Mouse (Mus musculus) kidney, postnatal 0 days (tissue): ENCODE data around the gene Cntn2. TPM values are rescaled to one million over a fixed set of nuclear protein-coding genes. Genes with fewer than 3 reads are reported as not detected.
A peak's percentile ranks its signal among the peaks of the same experiment; 100 is the strongest.

Experiments used
- ATAC-seq: fragments of 200-750 bp; cut with Nextera tagmentation; replicated peaks from 2 replicates; pipeline ENCODE4 v1.8.0; 2017; ENCODE audit warnings: low read depth, moderate number of reproducible peaks, moderate TSS enrichment, moderate library complexity; ENCODE audit not compliant: low FRiP score
- DNase-seq: peaks from one replicate; pipeline ENCODE4 v3.0.0-alpha.2; 2016; ENCODE audit warnings: low spot score
- H3K27ac ChIP-seq: fragments of 300-500 bp; sonication (generic); 2 replicates; pipeline ENCODE4 v1.5.1; 2014; ENCODE audit warnings: mild to moderate bottlenecking
- H3K27me3 ChIP-seq: fragments of 300-500 bp; sonication (generic); 2 replicates; pipeline ENCODE4 v1.6.1; 2014; ENCODE audit warnings: low read length, mixed read lengths; ENCODE audit not compliant: insufficient read depth
- H3K36me3 ChIP-seq: fragments of 300-500 bp; sonication (generic); 2 replicates; pipeline ENCODE4 v1.6.1; 2014; ENCODE audit warnings: low read length, mixed read lengths; ENCODE audit not compliant: insufficient read depth
- H3K4me1 ChIP-seq: fragments of 300-500 bp; sonication (generic); replicated peaks from 2 replicates; pipeline ENCODE4 v1.6.1; 2014; ENCODE audit warnings: antibody characterized with exemption, low read length, mixed read lengths; ENCODE audit not compliant: insufficient read depth
- H3K4me2 ChIP-seq: fragments of 300-500 bp; sonication (generic); 2 replicates; pipeline ENCODE4 v1.6.1; 2014; ENCODE audit warnings: mild to moderate bottlenecking, low read length, moderate library complexity, mixed read lengths
- H3K4me3 ChIP-seq: fragments of 300-500 bp; sonication (generic); replicated peaks from 2 replicates; pipeline ENCODE4 v1.5.1; 2014; ENCODE audit warnings: low read depth, low read length
- H3K9ac ChIP-seq: fragments of 300-500 bp; sonication (generic); 2 replicates; pipeline ENCODE4 v1.6.1; 2014; ENCODE audit warnings: low read depth, low read length
- H3K9me3 ChIP-seq: fragments of 300-500 bp; sonication (generic); replicated peaks from 2 replicates; pipeline ENCODE4 v1.6.1; 2016; ENCODE audit warnings: low read length, inconsistent platforms, mixed read lengths
- CTCF ChIP-seq: IDR thresholded peaks from 2 replicates; pipeline ENCODE4 v1.5.1; 2016; ENCODE audit warnings: antibody characterized with exemption, low read depth, mild to moderate bottlenecking, moderate library complexity
- WGBS: fragments of 180-500 bp; shearing (Covaris S2); extraction: QIAGEN DNeasy Blood & Tissue Kit; methylation state at CpG from one replicate; pipeline ENCODE4 v1.1.7; 2014; 5-methylcytosine and 5-hydroxymethylcytosine counted together
- polyA plus RNA-seq: library from polyadenylated mRNA; unstranded; fragments of >200 nt; fragmentation: Nextera tagmentation; extraction: Ambion mirVana; gene quantifications from 2 replicates; pipeline ENCODE4 v1.2.1, GENCODE M21; 2015

Gene Cntn2
- polyA plus RNA-seq, 1 experiment from 2014 or later: 0.13 TPM

- no peaks in the 10 kb centered on the region for H3K27me3 ChIP-seq
- H3K36me3 ChIP-seq: no peaks in the 10 kb centered on the region
- no peak overlapping the region for H3K27ac ChIP-seq
- H3K4me3 ChIP-seq: no peak overlapping the region
- H3K4me2 ChIP-seq: no peak overlapping the region
- no peak for ATAC-seq
- H3K9me3 ChIP-seq: no peaks in the 10 kb centered on the region
- 49% methylated on average over 8 of the region's 8 CpGs for WGBS
- DNase-seq: no peak
- H3K4me1 ChIP-seq: no peaks in the 10 kb centered on the region
- no peak overlapping the region for H3K9ac ChIP-seq
- no peak for TF ChIP-seq CTCF
Measured at GRCm38 (mm10) chr1:132560907-132561700, 18.0 kb upstream of the Cntn2 start.

DNA sequence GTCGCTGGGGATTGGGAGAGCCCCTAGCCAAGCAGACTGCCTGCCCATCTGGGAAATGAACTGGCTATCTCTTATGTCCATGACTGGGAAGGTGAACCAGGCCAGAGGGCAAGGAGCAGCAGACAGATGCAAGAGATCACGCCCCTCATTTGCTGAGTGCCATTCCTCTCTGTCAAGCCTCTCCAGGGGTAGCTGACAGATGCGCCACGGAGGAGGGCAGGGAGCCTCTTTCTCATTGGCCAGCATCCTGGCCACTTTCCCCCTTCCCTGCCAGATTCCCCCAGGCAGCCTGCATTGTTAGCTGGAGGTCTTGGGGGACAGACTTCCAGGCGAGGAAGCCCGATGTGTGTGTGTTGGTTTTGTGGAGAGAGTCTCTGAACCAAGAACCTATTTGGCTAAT is 16.0 kb upstream of the Cntn2 start:
- no peak for TF ChIP-seq CTCF
- WGBS: 26% methylated on average over 6 of the region's 6 CpGs
- H3K4me1 ChIP-seq: no peaks in the 10 kb centered on the region
- no peak overlapping the region for H3K9ac ChIP-seq
- no peak for DNase-seq
- H3K4me3 ChIP-seq: no peak overlapping the region
- no peaks in the 10 kb centered on the region for H3K27me3 ChIP-seq
- no peak overlapping the region for H3K27ac ChIP-seq
- H3K9me3 ChIP-seq: no peaks in the 10 kb centered on the region
- H3K4me2 ChIP-seq: no peak overlapping the region
- no peak for ATAC-seq
- H3K36me3 ChIP-seq: no peaks in the 10 kb centered on the region

DNA sequence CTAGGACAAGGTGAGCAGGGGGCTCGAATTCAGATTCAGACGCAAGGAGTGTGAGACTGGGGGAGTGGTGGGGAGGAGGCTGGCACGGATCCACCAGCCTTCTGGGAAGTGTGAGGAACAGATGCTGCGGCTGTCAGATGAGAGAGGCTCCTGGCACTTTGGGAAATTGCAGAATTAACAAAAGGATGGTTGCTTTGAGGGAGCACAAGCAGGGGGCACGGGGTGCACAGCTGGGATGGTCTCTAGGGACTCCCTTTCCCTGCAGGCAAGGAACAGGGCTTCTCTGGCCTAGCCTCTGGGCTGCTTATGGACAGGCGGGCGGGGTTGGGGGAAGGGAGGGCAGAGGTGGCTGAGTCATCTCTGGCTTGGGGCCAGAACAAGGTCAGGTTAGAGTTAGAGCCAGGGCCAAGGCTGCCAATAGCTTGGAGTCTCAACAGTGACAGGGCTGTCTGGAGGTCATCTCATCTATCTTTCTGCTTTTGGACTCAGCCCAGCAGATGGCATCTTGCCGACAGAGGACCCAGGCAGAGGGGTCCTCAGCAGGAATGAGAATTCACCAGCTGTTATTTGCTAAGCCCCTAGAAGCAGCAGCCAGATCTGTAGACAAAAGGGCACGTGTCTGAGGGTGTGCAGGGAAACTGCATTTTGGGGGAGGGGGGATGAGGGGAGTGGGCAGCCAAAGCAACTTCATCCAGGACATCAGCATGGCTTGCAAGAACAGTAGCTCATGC is 15.0 kb upstream of the Cntn2 start:
- Histone ChIP-seq H3K4me2 (no peak overlapping the region), H3K27me3 (no peaks in the 10 kb centered on the region), H3K9me3 (no peaks in the 10 kb centered on the region), H3K9ac (no peak overlapping the region), H3K27ac (no peak overlapping the region), H3K4me1 (no peaks in the 10 kb centered on the region), H3K36me3 (no peaks in the 10 kb centered on the region), H3K4me3 (no peak overlapping the region)
- TF ChIP-seq CTCF: no peak
- DNase-seq: peak; percentile 18
- 23% methylated on average over 9 of the region's 9 CpGs for WGBS
- ATAC-seq: no peak

DNA sequence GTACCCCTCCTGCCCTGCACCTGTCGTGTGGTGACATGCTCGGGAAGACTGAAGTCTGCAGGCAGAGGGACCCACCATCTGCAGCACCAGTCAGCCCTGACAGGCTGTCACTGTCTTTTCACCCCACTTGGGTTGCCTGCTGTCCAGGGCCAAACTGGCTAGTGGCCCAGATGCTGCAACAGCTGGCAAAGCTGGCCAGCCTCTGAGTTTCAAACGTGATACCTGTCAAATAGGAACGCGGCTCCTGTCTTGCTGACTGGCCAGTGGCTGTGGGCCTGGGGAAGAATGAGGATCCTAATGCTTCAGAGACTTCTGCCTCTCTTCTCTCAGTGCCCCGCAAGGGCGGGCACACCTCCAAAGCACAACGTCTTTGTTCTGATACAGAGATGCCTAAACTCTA is 733 bp upstream of the Cntn2 start:
- Histone ChIP-seq H3K27ac (no peak overlapping the region), H3K4me2 (no peak overlapping the region), H3K27me3 (peaks cover 26% of the 10 kb centered on the region), H3K4me3 (no peak overlapping the region), H3K9ac (no peak overlapping the region), H3K36me3 (no peaks in the 10 kb centered on the region), H3K4me1 (peaks cover 7% of the 10 kb centered on the region; the same call in 1 of the 2 replicates), H3K9me3 (no peaks in the 10 kb centered on the region)
- WGBS: 69% methylated on average over 8 of the region's 8 CpGs
- no peak for DNase-seq
- no peak for ATAC-seq
- no peak for TF ChIP-seq CTCF

- Histone ChIP-seq H3K4me3 (no peak overlapping the region), H3K9me3 (no peaks in the 10 kb centered on the region), H3K27ac (no peak overlapping the region), H3K4me2 (peak overlapping the region; percentile 41; the same call in 1 of the 2 replicates), H3K27me3 (peaks cover 26% of the 10 kb centered on the region), H3K4me1 (peaks cover 7% of the 10 kb centered on the region; the same call in 1 of the 2 replicates), H3K36me3 (no peaks in the 10 kb centered on the region), H3K9ac (no peak overlapping the region)
- ATAC-seq (no peak), DNase-seq (no peak)
- no peak for TF ChIP-seq CTCF
- WGBS: 11% methylated on average over 5 of the region's 5 CpGs
Measured at GRCm38 (mm10) chr1:132541824-132542599, 1.0 kb downstream of the Cntn2 start.
